Mouse (Mus musculus) hindbrain, embryonic 15.5 days (tissue): ENCODE results near the gene Oaf. TPM values are rescaled to one million over a fixed set of nuclear protein-coding genes. Genes with fewer than 3 reads are reported as not detected.

Source experiments
- ATAC-seq: fragments of 200-750 bp; cut with Nextera tagmentation; 2 replicates; pipeline ENCODE4 v1.8.0; 2017; ENCODE audit warnings: low read depth, moderate number of reproducible peaks, moderate TSS enrichment; ENCODE audit not compliant: low FRiP score
- H3K27ac ChIP-seq: fragments of 300-500 bp; sonication (generic); replicated peaks from 2 replicates; pipeline ENCODE4 v1.5.1; 2015; ENCODE audit warnings: mild to moderate bottlenecking, inconsistent platforms
- H3K27me3 ChIP-seq: fragments of 300-500 bp; sonication (generic); 2 replicates; pipeline ENCODE4 v1.6.1; 2015; ENCODE audit warnings: control low read depth, inconsistent platforms
- H3K36me3 ChIP-seq: fragments of 300-500 bp; sonication (generic); 2 replicates; pipeline ENCODE4 v1.6.1; 2015; ENCODE audit warnings: control low read depth, inconsistent platforms
- H3K4me1 ChIP-seq: fragments of 300-500 bp; sonication (generic); replicated peaks from 2 replicates; pipeline ENCODE4 v1.6.1; 2015; ENCODE audit warnings: control low read depth, inconsistent platforms
- H3K4me2 ChIP-seq: fragments of 300-500 bp; sonication (generic); 2 replicates; pipeline ENCODE4 v1.6.1; 2015; ENCODE audit warnings: moderate library complexity, mild to moderate bottlenecking, inconsistent platforms
- H3K4me3 ChIP-seq: fragments of 300-500 bp; sonication (generic); 2 replicates; pipeline ENCODE4 v1.5.1; 2015; ENCODE audit warnings: mild to moderate bottlenecking, inconsistent platforms
- H3K9ac ChIP-seq: fragments of 300-500 bp; sonication (generic); 2 replicates; pipeline ENCODE4 v1.6.1; 2015; ENCODE audit warnings: inconsistent platforms
- H3K9me3 ChIP-seq: fragments of 300-500 bp; sonication (generic); 2 replicates; pipeline ENCODE4 v1.6.1; 2016; ENCODE audit warnings: control low read depth, inconsistent platforms
- WGBS: fragments of 180-500 bp; shearing (Covaris S2); methylation state at CpG from one replicate; pipeline ENCODE4 v1.1.7; 2015; 5-methylcytosine and 5-hydroxymethylcytosine counted together
- polyA plus RNA-seq: library from polyadenylated mRNA; unstranded; fragments of >200 nt; fragmentation: Nextera tagmentation; extraction: Ambion mirVana; gene quantifications from 2 replicates; pipeline ENCODE4 v1.2.1, GENCODE M21; 2015

The Oaf gene
- polyA plus RNA-seq, 1 experiment from 2014 or later = 7.1 TPM

- Histone ChIP-seq H3K27ac (no peak overlapping the region), H3K4me3 (no peak overlapping the region), H3K9me3 (no peaks in the 10 kb centered on the region), H3K4me1 (peaks cover 17% of the 10 kb centered on the region), H3K27me3 (peaks cover 36% of the 10 kb centered on the region), H3K9ac (no peak overlapping the region), H3K36me3 (no peaks in the 10 kb centered on the region), H3K4me2 (no peak overlapping the region)
- WGBS = 46% methylated on average over 4 of the region's 4 CpGs
- ATAC-seq = no peak
Observed at GRCm38 (mm10) chr9:43241291-43241690, 1.6 kb upstream of the Oaf start.

DNA sequence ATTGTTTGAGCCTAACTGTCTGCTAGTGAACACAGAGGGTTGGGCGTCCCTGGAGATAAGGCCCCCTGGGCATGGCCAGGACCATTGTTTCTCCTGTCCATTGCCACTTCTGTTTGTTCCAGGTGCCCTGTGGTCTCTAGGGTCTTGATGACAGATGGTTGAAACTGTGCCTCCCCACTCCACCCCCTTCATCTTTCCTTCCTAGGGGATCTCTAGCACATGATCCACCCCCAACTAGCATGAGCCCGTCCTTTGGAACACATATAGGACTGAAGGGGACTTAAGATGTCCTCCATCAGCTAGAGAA, 836 bp upstream of the Oaf start:
- Histone ChIP-seq H3K4me1 (peaks cover 17% of the 10 kb centered on the region), H3K9ac (no peak overlapping the region), H3K36me3 (no peaks in the 10 kb centered on the region), H3K9me3 (no peaks in the 10 kb centered on the region), H3K27ac (no peak overlapping the region), H3K4me3 (no peak overlapping the region), H3K4me2 (peak overlapping the region; percentile 80), H3K27me3 (peaks cover 36% of the 10 kb centered on the region)
- no peak for ATAC-seq
- 56% methylated on average over 2 of the region's 2 CpGs for WGBS

- H3K27me3 ChIP-seq = peaks cover 36% of the 10 kb centered on the region
- WGBS = 2% methylated on average over 51 of the region's 51 CpGs
- peak overlapping the region; percentile 37 for H3K9ac ChIP-seq
- H3K27ac ChIP-seq = no peak overlapping the region
- no peaks in the 10 kb centered on the region for H3K9me3 ChIP-seq
- H3K4me3 ChIP-seq = peak overlapping the region; percentile 47
- no peaks in the 10 kb centered on the region for H3K36me3 ChIP-seq
- H3K4me2 ChIP-seq = peak overlapping the region; percentile 80
- peaks cover 17% of the 10 kb centered on the region for H3K4me1 ChIP-seq
- no peak for ATAC-seq
Observed at GRCm38 (mm10) chr9:43238631-43239545, 823 bp downstream of the Oaf start.

DNA sequence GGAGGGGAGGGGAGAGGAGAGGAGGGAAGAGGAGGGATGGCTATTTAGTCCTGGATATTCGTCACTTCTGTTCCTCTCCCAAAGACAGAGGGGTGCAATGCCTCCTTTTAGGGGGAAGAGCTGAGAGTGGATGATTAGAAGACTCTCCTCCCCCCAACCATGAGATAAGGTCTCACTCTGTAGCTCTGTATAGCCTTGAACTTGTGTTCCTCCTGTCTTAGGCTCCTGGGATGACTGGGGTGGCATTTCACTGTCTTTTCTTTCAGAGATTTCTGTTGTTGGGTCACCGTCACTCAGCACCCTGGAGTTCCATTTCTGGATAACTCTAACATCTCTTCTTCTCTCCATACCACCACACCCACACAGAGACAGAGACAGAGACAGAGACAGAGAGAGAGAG, 1.5 kb downstream of the Oaf start:
- no peaks in the 10 kb centered on the region for H3K9me3 ChIP-seq

GRCm38 (mm10) chr9:43237111-43237775, 2.5 kb downstream of the Oaf start:
- Histone ChIP-seq H3K4me3 (no peak overlapping the region), H3K4me2 (no peak overlapping the region), H3K27ac (no peak overlapping the region)

More for the DNA sequence above, 1.5 kb downstream of the Oaf start:
- H3K36me3 ChIP-seq = no peaks in the 10 kb centered on the region
- 43% methylated on average over 2 of the region's 2 CpGs for WGBS
- no peak overlapping the region for H3K9ac ChIP-seq
- H3K4me2 ChIP-seq = peak overlapping the region; percentile 80; the same call in 1 of the 2 replicates
- peaks cover 17% of the 10 kb centered on the region for H3K4me1 ChIP-seq
- peaks cover 36% of the 10 kb centered on the region for H3K27me3 ChIP-seq
- no peak overlapping the region for H3K27ac ChIP-seq
- no peak for ATAC-seq
- H3K4me3 ChIP-seq = no peak overlapping the region; the same call in 1 of the 2 replicates

GRCm38 (mm10) chr9:43236576-43236975, 3.1 kb downstream of the Oaf start:
- Histone ChIP-seq H3K27ac (no peak overlapping the region), H3K4me1 (peaks cover 17% of the 10 kb centered on the region), H3K9ac (no peak overlapping the region), H3K36me3 (no peaks in the 10 kb centered on the region), H3K9me3 (no peaks in the 10 kb centered on the region), H3K27me3 (peaks cover 36% of the 10 kb centered on the region), H3K4me2 (no peak overlapping the region), H3K4me3 (no peak overlapping the region)
- no peak for ATAC-seq
- WGBS = 92% methylated on average over 7 of the region's 7 CpGs

More at GRCm38 (mm10) chr9:43237111-43237775, 2.5 kb downstream of the Oaf start:
- no peak for ATAC-seq
- Histone ChIP-seq H3K9ac (no peak overlapping the region), H3K4me1 (peaks cover 17% of the 10 kb centered on the region), H3K36me3 (no peaks in the 10 kb centered on the region), H3K27me3 (peaks cover 36% of the 10 kb centered on the region), H3K9me3 (no peaks in the 10 kb centered on the region)
- 60% methylated on average over 7 of the region's 7 CpGs for WGBS

DNA sequence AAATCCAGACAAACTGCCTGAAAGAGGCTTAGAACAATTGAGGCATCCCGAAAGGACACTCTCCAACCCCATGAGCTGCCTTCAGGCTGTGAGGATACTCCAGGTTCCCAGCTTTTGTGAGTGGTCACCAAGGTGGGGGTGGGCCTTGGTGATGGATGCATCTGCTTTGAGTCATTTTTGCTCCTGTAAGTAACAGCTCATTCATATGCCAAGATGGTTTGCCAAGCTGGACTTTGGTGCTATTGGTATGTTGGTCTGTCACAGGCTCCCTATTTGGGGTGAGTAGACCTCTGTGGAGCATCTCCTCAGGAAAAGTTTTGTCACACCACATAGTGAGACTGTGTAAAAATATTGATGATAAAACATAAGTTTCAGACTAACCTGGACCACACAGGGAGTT, 3.6 kb downstream of the Oaf start:
- no peaks in the 10 kb centered on the region for H3K36me3 ChIP-seq
- no peak for ATAC-seq
- 78% methylated on average over 1 of the region's 1 CpGs for WGBS

DNA sequence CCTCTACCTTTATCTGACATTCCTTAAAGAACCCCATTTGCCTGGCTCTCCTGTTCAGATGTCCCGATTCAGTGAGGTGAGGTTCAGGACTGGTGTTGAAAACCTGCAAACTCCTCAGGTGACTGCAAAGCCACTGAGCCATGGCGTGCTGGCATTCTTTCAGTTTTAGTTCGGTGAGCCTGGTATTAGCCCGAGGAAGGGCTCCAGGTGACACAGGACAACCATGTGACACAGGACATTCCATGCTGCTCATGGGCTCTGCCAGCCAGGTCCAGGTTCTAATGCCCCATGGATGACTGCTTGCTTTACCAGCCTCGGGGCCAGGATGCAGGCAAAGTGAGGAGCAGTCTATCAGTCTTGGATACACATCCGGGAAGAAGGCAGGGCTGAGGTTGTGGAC, 4.4 kb downstream of the Oaf start:
- WGBS = 85% methylated on average over 6 of the region's 6 CpGs
- ATAC-seq = no peak
- Histone ChIP-seq H3K9me3 (no peaks in the 10 kb centered on the region), H3K4me2 (no peak overlapping the region), H3K9ac (no peak overlapping the region), H3K4me3 (no peak overlapping the region), H3K36me3 (no peaks in the 10 kb centered on the region), H3K27ac (no peak overlapping the region), H3K4me1 (peaks cover 14% of the 10 kb centered on the region), H3K27me3 (peaks cover 33% of the 10 kb centered on the region)

More for the DNA sequence above, 3.6 kb downstream of the Oaf start:
- peaks cover 17% of the 10 kb centered on the region for H3K4me1 ChIP-seq
- no peak overlapping the region for H3K4me3 ChIP-seq
- H3K4me2 ChIP-seq = no peak overlapping the region
- H3K27me3 ChIP-seq = peaks cover 36% of the 10 kb centered on the region
- no peaks in the 10 kb centered on the region for H3K9me3 ChIP-seq
- no peak overlapping the region for H3K9ac ChIP-seq
- H3K27ac ChIP-seq = no peak overlapping the region

DNA sequence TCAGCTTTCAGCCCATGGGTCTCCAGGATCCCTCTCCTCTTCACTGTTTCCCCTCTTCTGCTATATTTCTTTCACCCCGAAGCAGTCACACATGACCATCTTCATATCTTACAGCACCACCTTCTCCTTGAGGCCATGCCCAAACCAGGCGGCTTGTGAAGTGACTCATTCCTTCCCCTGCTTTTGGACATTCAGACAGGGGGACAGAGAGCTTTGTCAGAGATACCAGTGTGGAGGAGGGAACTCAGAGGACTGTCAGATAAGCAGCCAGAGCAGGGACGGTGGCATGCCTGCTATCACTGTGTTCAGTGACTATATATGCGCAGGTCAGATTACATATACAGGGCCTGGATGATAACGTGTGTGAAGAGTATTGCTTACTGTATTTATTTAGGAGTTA, 5.2 kb downstream of the Oaf start:
- 90% methylated on average over 5 of the region's 5 CpGs for WGBS
- no peak overlapping the region for H3K27ac ChIP-seq
- no peaks in the 10 kb centered on the region for H3K36me3 ChIP-seq
- H3K27me3 ChIP-seq = peaks cover 29% of the 10 kb centered on the region
- peaks cover 6% of the 10 kb centered on the region for H3K4me1 ChIP-seq
- H3K9me3 ChIP-seq = no peaks in the 10 kb centered on the region
- ATAC-seq = no peak
- no peak overlapping the region for H3K9ac ChIP-seq
- no peak overlapping the region for H3K4me2 ChIP-seq
- no peak overlapping the region for H3K4me3 ChIP-seq

DNA sequence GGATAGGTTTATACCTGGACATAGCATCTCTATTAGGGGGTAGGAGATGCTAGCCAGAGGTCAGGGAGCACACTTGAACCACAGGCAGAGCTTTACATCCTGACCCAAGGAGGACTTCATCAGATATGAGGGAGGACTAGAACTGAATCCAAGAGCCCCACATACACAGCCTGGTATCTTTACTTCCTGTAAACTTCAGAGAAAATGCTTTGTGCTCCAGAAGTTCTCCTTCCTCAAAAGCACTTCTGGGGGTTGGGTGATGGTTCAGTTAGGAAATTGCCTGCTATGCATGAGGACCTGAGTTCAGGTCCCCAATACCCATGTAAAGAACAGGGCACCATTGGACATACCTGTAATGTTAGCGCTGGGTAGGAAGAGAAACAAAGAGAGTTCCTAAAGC, 6.2 kb downstream of the Oaf start:
- Histone ChIP-seq H3K4me2 (no peak overlapping the region), H3K36me3 (no peaks in the 10 kb centered on the region), H3K9me3 (no peaks in the 10 kb centered on the region), H3K9ac (no peak overlapping the region), H3K27ac (no peak overlapping the region), H3K27me3 (peaks cover 19% of the 10 kb centered on the region), H3K4me3 (no peak overlapping the region), H3K4me1 (no peaks in the 10 kb centered on the region; the same call in 1 of the 2 replicates)
- 97% methylated on average over 1 of the region's 1 CpGs for WGBS
- no peak for ATAC-seq

DNA sequence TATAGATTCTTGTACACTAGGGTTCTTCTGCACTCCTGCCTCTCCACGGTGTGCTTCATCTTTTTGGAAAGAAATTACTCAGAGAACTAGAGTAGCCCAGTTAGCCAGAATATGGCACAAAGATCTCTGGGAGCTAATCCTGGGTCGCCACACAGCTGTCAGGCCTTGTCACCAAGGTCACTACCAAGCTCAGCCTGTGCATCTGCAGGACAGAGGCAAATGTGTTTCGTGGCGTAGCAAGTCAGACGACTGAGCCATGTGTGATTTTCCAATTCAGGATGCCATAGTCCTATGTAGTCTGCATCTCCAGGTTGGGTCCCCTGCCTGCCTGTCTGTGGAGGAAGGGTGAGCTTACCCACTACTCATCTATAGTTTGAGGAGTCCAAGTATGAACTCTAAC, 6.7 kb downstream of the Oaf start:
- Histone ChIP-seq H3K4me1 (no peaks in the 10 kb centered on the region; the same call in 1 of the 2 replicates), H3K27me3 (peaks cover 14% of the 10 kb centered on the region), H3K27ac (no peak overlapping the region), H3K4me2 (no peak overlapping the region), H3K9ac (no peak overlapping the region), H3K4me3 (no peak overlapping the region), H3K9me3 (no peaks in the 10 kb centered on the region), H3K36me3 (no peaks in the 10 kb centered on the region)
- ATAC-seq = no peak
- WGBS = 79% methylated on average over 5 of the region's 5 CpGs

- Histone ChIP-seq H3K36me3 (no peaks in the 10 kb centered on the region), H3K27me3 (peaks cover 7% of the 10 kb centered on the region; the same call in 1 of the 2 replicates), H3K4me2 (no peak overlapping the region), H3K4me3 (no peak overlapping the region), H3K9me3 (no peaks in the 10 kb centered on the region), H3K9ac (no peak overlapping the region), H3K4me1 (no peaks in the 10 kb centered on the region; the same call in 1 of the 2 replicates), H3K27ac (no peak overlapping the region)
- WGBS = 9% methylated on average over 5 of the region's 5 CpGs
- ATAC-seq = no peak
Observed at GRCm38 (mm10) chr9:43232286-43232685, 7.4 kb downstream of the Oaf start.
